Mouse (Mus musculus): ENCODE measurements at regions not wholly inside any gene's neighbourhood (a gene's known extent, or its start where the extent isn't known, plus 50 kb on each side); places are given as distances from the start of the nearest gene placed in this dataset.

GRCm38 (mm10) chr12:49945628-49946220, 560.8 kb downstream of the Gm43517 start:
- DNase-seq (ENCODE audit: low read depth, low spot score): no peak

DNA sequence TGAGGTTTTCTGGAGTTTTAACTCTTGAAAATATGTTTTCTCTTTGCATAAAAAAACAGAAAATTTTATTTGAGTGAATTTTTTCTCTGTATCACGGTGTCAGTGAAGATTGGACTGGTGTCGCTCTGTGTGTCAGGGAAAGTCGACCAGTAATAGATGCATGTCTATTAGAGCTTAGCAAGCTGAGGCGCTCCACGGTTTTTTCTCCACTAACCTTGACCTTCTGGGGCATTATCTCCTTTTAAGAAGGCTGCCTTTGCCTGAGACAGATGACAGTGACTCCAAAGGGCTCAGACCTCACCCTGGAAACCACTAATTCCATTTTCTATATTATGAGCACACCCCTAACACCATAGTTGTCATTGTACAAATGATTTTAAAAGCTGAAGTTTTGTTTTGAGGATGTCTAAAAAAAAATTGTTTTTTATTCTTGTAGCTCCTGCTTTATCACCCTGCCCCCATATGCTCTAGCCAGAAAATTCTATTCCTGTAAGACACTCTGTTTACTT, 561.8 kb downstream of the Gm43517 start:
- DNase-seq (ENCODE audit: low read depth, low spot score): no peak

- no peak for DNase-seq (ENCODE audit: low read depth, low spot score)
These were observed 566.0 kb downstream of the Gm43517 start for GRCm38 (mm10) chr12:49950986-49951385.

DNA sequence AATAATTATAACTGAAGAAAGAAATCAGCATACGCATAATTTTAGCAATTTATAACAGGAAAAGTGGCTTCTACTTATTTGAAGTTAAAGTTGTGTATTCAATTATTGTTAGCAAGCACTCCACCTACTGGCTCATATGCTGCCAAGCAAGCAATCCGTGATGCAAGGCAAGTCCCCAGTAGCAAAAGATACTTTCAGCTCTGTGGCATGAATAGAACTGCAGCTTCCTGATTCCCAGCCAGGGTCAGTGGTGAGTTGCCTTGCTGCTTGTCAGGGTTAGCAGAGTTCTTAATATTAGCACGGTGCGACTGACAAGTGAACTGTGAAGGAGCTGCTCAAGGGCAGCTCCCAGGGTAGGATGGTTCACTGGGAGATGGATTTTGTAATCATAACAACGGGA, 566.8 kb downstream of the Gm43517 start:
- peak; percentile 4 for DNase-seq (ENCODE audit: low read depth, low spot score)

- DNase-seq (ENCODE audit: low read depth, low spot score): no peak
These were observed 583.1 kb downstream of the Gm43517 start for GRCm38 (mm10) chr12:49968072-49968471.

DNA sequence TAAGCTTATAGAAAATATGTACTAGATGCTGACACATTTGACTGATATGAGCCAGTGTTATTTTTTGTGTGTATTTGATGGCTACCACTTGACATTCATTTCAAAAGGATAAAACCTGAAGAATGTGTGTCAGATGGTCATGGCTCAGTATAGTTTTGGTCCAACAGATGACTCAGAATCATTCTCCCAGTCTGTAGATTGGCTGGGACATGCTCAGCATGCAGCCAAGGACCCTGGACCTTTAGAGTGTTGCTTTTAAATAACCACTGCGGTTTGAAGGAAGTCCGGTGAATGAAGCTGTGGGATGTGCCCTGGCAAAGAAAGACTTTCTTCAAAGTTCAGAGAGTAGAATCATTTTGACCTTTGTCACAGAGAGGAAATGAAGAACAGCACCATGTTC, 584.6 kb downstream of the Gm43517 start:
- no peak for DNase-seq (ENCODE audit: low read depth, low spot score)

DNA sequence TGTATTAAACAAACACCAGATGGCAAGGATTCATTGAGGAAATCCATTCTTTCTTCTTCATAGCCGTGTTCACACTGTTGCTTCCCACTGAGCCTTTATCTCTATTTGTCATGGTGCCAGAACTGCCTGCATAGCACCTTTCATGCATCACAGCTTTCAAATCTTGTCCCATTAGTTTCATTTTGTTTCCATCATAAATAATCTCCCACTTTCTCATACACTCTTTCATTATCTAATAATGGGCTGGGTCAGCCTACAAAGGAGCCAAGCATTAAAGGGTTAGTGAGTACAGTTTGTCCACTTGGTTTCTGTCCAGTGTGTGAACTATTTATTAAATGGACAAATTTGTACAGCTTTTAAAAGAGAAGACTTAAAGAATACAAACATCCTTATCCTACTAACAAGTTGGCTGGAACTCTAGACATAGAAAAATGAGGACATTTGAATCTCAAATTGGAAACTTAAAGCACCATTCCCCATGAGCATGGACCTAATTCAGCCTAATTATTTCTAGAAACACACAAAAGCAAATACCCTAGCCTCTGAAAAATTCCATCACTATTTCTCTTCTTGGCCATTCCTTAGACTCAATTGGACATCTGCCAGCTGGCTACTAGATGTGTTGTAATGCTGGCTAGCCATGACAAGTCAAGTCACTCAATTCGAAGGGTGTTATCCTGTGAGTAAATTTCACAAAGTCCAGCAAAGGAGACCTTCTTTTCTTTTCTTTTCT, 589.8 kb downstream of the Gm43517 start:
- peak; percentile 16 for DNase-seq (ENCODE audit: low read depth, low spot score)

DNA sequence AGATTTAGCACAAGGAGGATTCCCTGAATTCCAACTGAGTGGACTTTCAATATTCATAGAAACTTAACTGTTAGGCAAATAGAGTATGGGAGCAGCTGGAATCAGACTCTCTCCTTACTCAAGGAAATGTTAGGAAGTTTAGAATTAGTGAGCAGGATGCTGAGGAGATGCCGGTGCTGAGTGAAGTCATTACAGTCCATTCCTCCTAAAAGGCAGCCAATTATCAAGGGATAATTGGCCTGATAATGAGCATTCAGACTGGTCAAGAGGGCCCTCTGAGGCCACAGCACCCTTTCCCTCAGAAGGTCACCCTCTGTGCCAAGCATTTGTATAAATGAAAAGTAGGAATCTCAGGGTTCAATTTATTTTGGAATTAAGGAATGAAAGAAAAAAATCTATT, 590.6 kb downstream of the Gm43517 start:
- DNase-seq (ENCODE audit: low read depth, low spot score): no peak

DNA sequence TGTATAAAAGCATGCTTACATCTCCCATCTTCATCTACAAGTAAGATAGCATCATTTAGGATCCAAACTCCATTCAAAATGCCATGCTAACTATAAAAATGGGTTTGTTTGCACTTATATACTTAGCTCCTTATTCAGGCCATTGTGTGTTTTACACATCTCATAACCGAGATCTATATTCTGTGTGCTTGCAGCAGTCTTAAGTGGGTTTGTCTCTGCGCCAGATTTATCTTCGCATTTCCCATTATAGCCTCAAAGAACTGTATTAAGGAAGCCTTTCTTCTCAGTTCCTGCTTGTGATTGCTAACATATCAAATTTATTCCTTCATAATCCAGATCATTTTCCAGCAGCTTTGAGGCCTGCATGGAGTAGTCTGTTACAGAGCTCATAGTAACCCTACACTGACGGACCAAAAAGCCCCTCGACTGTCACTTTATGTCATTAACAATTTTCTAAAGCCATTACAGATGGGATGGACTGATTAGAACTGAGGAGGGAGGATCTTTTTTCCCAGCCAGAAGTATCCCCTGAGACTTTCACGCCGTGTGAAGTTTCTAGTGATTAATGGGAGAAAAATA, 607.6 kb downstream of the Gm43517 start:
- no peak for DNase-seq (ENCODE audit: low read depth, low spot score)

GRCm38 (mm10) chr12:50038808-50039374, 610.0 kb downstream of the Prkd1 start:
- no peak for DNase-seq (ENCODE audit: low read depth, low spot score)

- no peak for DNase-seq (ENCODE audit: low read depth, low spot score)
These were observed 587.6 kb downstream of the Prkd1 start for GRCm38 (mm10) chr12:50061286-50061685.

GRCm38 (mm10) chr12:50066394-50066793, 582.5 kb downstream of the Prkd1 start:
- DNase-seq (ENCODE audit: low read depth, low spot score): no peak

DNA sequence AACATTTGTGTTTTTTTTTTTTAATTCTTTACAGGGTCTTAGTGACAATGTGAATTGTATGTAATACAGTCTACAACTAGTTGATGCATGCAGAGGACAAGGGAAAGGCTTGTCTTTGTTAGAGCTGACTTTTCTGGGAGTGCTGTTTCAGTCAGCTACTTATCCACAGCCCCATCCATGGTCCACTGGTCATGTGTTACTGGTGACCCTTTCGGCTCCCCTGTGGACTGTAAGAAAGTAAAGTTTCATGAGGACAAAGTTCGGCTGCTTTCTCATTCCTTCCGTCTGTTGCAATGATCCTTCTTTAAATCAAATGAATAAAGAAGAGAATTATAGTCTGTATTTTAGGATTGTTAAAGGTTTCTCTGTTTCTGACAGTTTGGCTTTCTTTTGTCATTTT, 577.1 kb downstream of the Prkd1 start:
- DNase-seq (ENCODE audit: low read depth, low spot score): no peak

DNA sequence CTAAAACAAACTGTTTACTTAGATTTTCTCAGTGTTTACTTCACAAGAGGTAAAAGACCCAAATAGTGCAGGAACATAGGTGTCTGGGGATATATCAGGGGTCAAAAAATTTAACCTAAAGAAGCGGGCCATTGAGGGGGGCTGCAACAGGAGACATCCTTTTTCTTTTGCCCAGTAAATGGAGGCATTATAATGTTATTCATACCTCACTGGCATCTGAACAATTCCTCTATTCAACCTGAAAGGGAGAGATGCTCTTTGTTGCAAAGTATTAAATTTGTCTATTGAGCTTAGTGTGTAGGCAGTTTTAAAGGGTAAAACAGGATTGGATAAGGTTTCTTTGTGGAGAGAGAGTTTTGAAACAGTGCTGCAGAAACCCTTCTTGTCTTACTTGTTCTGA, 576.5 kb downstream of the Prkd1 start:
- no peak for DNase-seq (ENCODE audit: low read depth, low spot score)

DNA sequence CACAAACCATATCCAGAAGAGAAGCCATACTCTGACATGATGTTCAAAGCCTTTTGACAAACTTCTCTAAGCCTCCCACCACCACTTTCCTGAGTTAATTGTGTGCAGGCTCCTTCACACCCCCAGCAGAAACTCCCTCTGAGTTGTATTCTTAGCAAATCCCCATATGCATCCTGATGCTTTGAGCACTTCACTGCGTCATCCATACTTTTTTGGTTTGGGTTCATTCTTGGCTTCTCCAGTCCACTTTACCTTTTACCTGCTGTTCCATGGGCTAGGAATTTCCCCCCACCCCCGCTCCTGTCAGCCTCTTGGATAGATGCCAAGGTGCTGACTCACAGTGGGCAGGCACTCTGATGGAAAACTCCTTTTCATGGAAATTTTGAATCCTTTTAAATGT, 575.2 kb downstream of the Prkd1 start:
- no peak for DNase-seq (ENCODE audit: low read depth, low spot score)

- DNase-seq (ENCODE audit: low read depth, low spot score): no peak
These were observed 567.7 kb downstream of the Prkd1 start for GRCm38 (mm10) chr12:50081157-50081556.

- no peak for DNase-seq (ENCODE audit: low read depth, low spot score)
These were observed 567.3 kb downstream of the Prkd1 start for GRCm38 (mm10) chr12:50081571-50081970.

- no peak for DNase-seq (ENCODE audit: low read depth, low spot score)
These were observed 564.4 kb downstream of the Prkd1 start for GRCm38 (mm10) chr12:50084517-50084916.

DNA sequence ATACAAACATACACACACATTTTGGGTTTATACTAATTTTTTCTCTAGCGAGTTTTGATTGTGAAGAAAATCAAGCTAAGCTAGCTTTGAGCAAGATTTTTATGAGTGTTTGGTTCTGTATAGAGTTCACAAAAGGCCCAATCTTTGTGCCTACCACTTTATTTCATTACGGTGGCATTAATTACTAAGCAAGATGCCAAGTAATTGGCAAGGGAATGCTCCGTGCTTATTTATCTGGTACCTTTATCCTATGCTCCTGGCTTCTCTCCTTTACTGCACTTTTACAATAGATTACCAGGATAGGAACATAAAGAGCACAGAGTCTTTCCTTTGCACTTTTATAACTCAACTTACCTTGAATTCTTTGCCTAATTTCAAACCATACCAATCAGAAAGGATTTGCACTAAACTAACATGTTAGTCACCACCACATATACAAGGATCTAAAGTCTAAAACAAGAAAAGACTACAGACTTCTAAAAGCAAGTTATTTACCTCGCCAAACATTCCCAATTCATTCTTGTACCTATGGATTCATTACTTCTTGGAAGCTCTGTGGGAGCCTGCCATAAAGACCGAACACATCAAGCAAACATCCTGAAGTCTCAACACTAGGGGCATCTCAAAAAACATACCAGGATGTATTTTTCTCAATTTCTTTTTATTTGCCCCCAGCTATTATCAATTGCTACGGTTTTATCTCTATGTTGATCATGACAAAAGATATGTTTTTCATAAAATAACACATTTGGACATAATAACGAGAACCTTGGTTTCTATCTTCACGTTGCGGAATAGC, 537.5 kb downstream of the Prkd1 start:
- DNase-seq (ENCODE audit: low read depth, low spot score): no peak

DNA sequence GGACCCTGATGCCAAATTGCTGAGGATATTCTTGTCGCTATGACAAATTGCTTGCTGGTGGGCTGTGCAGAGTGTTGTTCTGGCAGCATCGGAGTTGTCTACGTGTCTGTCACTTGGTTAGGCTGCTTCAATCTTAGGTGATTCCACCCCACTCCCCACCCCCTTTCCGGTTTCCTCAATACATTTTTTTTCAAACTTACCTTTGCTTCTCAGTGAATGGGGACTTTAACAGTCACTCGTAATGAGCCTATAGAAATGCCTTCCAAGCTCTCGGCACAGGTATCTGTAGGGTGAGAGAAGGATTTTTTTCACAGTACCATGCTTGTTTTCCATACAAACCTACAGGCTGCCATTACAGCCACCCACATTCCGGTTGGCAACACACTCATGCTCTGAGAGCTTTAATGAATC, 536.8 kb downstream of the Prkd1 start:
- no peak for DNase-seq (ENCODE audit: low read depth, low spot score)

DNA sequence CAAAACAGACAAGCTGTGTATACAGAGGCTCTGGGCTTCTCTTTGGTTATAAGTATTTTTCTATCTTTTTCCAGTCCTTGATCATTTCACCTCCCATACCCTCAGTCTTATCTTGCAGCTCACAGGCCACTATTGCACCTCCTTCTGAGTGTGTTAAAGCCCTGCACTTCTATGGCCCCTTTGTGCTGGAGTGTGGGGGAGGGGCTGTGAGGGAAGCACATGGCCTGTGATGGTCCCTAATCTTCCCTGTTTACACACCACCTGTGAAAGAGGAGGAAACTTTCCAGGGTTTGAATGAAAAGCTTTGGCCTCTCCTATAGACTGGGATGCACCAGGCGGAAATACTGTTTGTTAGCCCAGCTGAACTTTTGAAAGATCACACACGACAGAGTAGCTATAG, 533.0 kb downstream of the Prkd1 start:
- no peak for DNase-seq (ENCODE audit: low read depth, low spot score)

GRCm38 (mm10) chr12:50118346-50118745, 530.6 kb downstream of the Prkd1 start:
- DNase-seq (ENCODE audit: low read depth, low spot score): no peak

Measured in retina, postnatal 7 days (tissue).